Mouse (Mus musculus): ENCODE data around the gene Mpst. TPM values are rescaled to one million over a fixed set of nuclear protein-coding genes. Genes with fewer than 3 reads are reported as not detected.

Mpst gene
- total and polyA plus RNA-seq, 3 experiments: 38.6 to 86.7 TPM; not detected in 1

GRCm38 (mm10) chr15:78438505-78438904 is 32.3 kb downstream of the Mpst start:
- H3K9ac ChIP-seq (ENCODE audit: control insufficient read depth, low read depth, low read length, poor library complexity, severe bottlenecking): peak overlapping the region; percentile 44
- no peak for TF ChIP-seq RCOR1 (IDR thresholded peaks at IDR 0.05; ENCODE audit: low read depth, low read length)
- TF ChIP-seq POLR2AphosphoS2 (IDR thresholded peaks at IDR 0.05; ENCODE audit: low read length): no peak
- no peak for TF ChIP-seq RAD21 (IDR thresholded peaks at IDR 0.05; ENCODE audit: low read depth, low read length)
- TF ChIP-seq MAX (IDR thresholded peaks at IDR 0.05; ENCODE audit: low read length): no peak
- TF ChIP-seq USF1 (IDR thresholded peaks at IDR 0.05; ENCODE audit: low read depth, low read length): no peak
- no peak for TF ChIP-seq HCFC1 (IDR thresholded peaks at IDR 0.05; ENCODE audit: low read depth, low read length)
- TF ChIP-seq GATA1 (IDR thresholded peaks at IDR 0.05; ENCODE audit: low read depth, low read length): no peak
- no peak for TF ChIP-seq ZMIZ1 (IDR thresholded peaks at IDR 0.05; ENCODE audit: low read depth, low read length)
- no peak for TF ChIP-seq E2F4 (IDR thresholded peaks at IDR 0.05; ENCODE audit: borderline replicate concordance, low read depth, low read length)
- TF ChIP-seq CTCF (IDR thresholded peaks at IDR 0.05 in 2 of 3, conservative IDR thresholded peaks at IDR 0.05 in 1 of 3; ENCODE audit: control insufficient read depth in 1 of 3, insufficient read depth in 1 of 3, low read depth in 2 of 3, low read length in 3 of 3, poor library complexity in 1 of 3, severe bottlenecking in 1 of 3): no peak
- TF ChIP-seq MXI1 (IDR thresholded peaks at IDR 0.05; ENCODE audit: low read depth, low read length): no peak
- no peak for TF ChIP-seq TBP (IDR thresholded peaks at IDR 0.05; ENCODE audit: low read depth, low read length)
- TF ChIP-seq BHLHE40 (IDR thresholded peaks at IDR 0.05; ENCODE audit: borderline replicate concordance, low read depth, low read length): no peak
- no peak for TF ChIP-seq JUND (IDR thresholded peaks at IDR 0.05; ENCODE audit: low read depth, low read length)
- TF ChIP-seq UBTF (IDR thresholded peaks at IDR 0.05; ENCODE audit: borderline replicate concordance, insufficient read depth, low read depth, low read length): no peak
- no peak for TF ChIP-seq CHD1 (IDR thresholded peaks at IDR 0.05; ENCODE audit: low read depth, low read length)
- TF ChIP-seq POLR2A (IDR thresholded peaks at IDR 0.05; ENCODE audit: control insufficient read depth in 1 of 2, insufficient read depth in 1 of 2, low read depth in 1 of 2, low read length in 2 of 2, poor library complexity in 1 of 2): no peak
- no peak for TF ChIP-seq NELFE (IDR thresholded peaks at IDR 0.05; ENCODE audit: low read depth, low read length)
- TF ChIP-seq MEF2A (IDR thresholded peaks at IDR 0.05; ENCODE audit: extremely low read depth, insufficient replicate concordance, low read depth, low read length, poor library complexity, severe bottlenecking): no peak
- no peak for TF ChIP-seq MAZ (IDR thresholded peaks at IDR 0.05; ENCODE audit: low read depth, low read length)
- peaks cover 0 to 7% of the 10 kb centered on the region in 2 experiments; a peak in 2 of 4 replicates for H3K36me3 ChIP-seq (ENCODE audit: control insufficient read depth in 1 of 2, insufficient read depth in 2 of 2, low read length in 2 of 2)
- peaks cover 13 to 21% of the 10 kb centered on the region in 2 experiments for H3K4me1 ChIP-seq (ENCODE audit: control insufficient read depth in 1 of 2, insufficient read depth in 2 of 2, low read length in 2 of 2)
- H3K27ac ChIP-seq (ENCODE audit: control insufficient read depth, low read depth, low read length): no peak overlapping the region
- H3K79me2 ChIP-seq (ENCODE audit: control insufficient read depth, insufficient read depth, low read length, poor library complexity): no peaks in the 10 kb centered on the region
- no peak overlapping the region for H3K4me3 ChIP-seq (ENCODE audit: control insufficient read depth in 1 of 2, insufficient read depth in 1 of 2, low read depth in 2 of 2, low read length in 2 of 2)
- no peaks in the 10 kb centered on the region for H3K9me3 ChIP-seq (replicated peaks; ENCODE audit: insufficient read depth, low read length)
- no peaks in the 10 kb centered on the region for H3K27me3 ChIP-seq (ENCODE audit: control insufficient read depth in 1 of 2, insufficient read depth in 2 of 2, low read length in 2 of 2)
- no peak for DNase-seq (ENCODE audit: low read depth, low spot score)

- no peak overlapping the region for H3K9ac ChIP-seq (ENCODE audit: control insufficient read depth, low read depth, low read length, poor library complexity, severe bottlenecking)
- no peak overlapping the region for H3K4me3 ChIP-seq (ENCODE audit: control insufficient read depth in 1 of 2, insufficient read depth in 1 of 2, low read depth in 2 of 2, low read length in 2 of 2)
- no peaks in the 10 kb centered on the region for H3K9me3 ChIP-seq (replicated peaks; ENCODE audit: insufficient read depth, low read length)
- no peak for TF ChIP-seq ZKSCAN1 (IDR thresholded peaks at IDR 0.05; ENCODE audit: low read depth, low read length)
- TF ChIP-seq E2F4 (IDR thresholded peaks at IDR 0.05; ENCODE audit: borderline replicate concordance, low read depth, low read length): no peak
- TF ChIP-seq POLR2AphosphoS5 (IDR thresholded peaks at IDR 0.05; ENCODE audit: borderline replicate concordance, low read depth, low read length): no peak
- TF ChIP-seq MXI1 (IDR thresholded peaks at IDR 0.05; ENCODE audit: low read depth, low read length): no peak
- no peak for TF ChIP-seq HCFC1 (IDR thresholded peaks at IDR 0.05; ENCODE audit: low read depth, low read length)
- no peak for TF ChIP-seq ELF1 (IDR thresholded peaks at IDR 0.05; ENCODE audit: low read depth, low read length)
- TF ChIP-seq ZNF384 (IDR thresholded peaks at IDR 0.05; ENCODE audit: low read depth, low read length): no peak
- TF ChIP-seq POLR2A (IDR thresholded peaks at IDR 0.05; ENCODE audit: control insufficient read depth in 1 of 2, insufficient read depth in 1 of 2, low read depth in 1 of 2, low read length in 2 of 2, poor library complexity in 1 of 2): no peak
- no peak for TF ChIP-seq MYB (IDR thresholded peaks at IDR 0.05; ENCODE audit: low read depth, low read length)
- TF ChIP-seq JUND (IDR thresholded peaks at IDR 0.05; ENCODE audit: low read depth, low read length): no peak
- no peak for TF ChIP-seq CHD1 (IDR thresholded peaks at IDR 0.05; ENCODE audit: low read depth, low read length)
- no peak for TF ChIP-seq ETS1 (IDR thresholded peaks at IDR 0.05; ENCODE audit: low read depth, low read length)
- no peak for TF ChIP-seq KAT2A (conservative IDR thresholded peaks at IDR 0.05; ENCODE audit: low read depth, low read length)
- no peak for TF ChIP-seq NRF1 (IDR thresholded peaks at IDR 0.05; ENCODE audit: insufficient read depth, low read depth, low read length, poor library complexity, severe bottlenecking)
- no peaks in the 10 kb centered on the region for H3K79me2 ChIP-seq (ENCODE audit: control insufficient read depth, insufficient read depth, low read length, poor library complexity)
- peaks cover 0 to 7% of the 10 kb centered on the region in 2 experiments; a peak in 2 of 4 replicates for H3K36me3 ChIP-seq (ENCODE audit: control insufficient read depth in 1 of 2, insufficient read depth in 2 of 2, low read length in 2 of 2)
- no peaks in the 10 kb centered on the region for H3K27me3 ChIP-seq (ENCODE audit: control insufficient read depth in 1 of 2, insufficient read depth in 2 of 2, low read length in 2 of 2)
- H3K4me1 ChIP-seq (ENCODE audit: control insufficient read depth in 1 of 2, insufficient read depth in 2 of 2, low read length in 2 of 2): peaks cover 13 to 21% of the 10 kb centered on the region in 2 experiments
- no peak for DNase-seq (ENCODE audit: low read depth, low spot score)
- H3K27ac ChIP-seq (ENCODE audit: control insufficient read depth, low read depth, low read length): no peak overlapping the region
Observed at GRCm38 (mm10) chr15:78438973-78439372, 32.8 kb downstream of the Mpst start.
